Mouse (Mus musculus) MEL (cell line): ENCODE results near the gene Ryr3. TPM values are rescaled to one million over a fixed set of nuclear protein-coding genes. Genes with fewer than 3 reads are reported as not detected.

Experiments used
- DNase-seq: peaks from one replicate; pipeline ENCODE4 v3.0.0; 2011; ENCODE audit warnings: low read depth, low spot score
- H3K27ac ChIP-seq: 2 replicates; pipeline ENCODE4 v1.5.1; 2012; ENCODE audit warnings: low read depth, mild to moderate bottlenecking, control low read depth, low read length, moderate library complexity; ENCODE audit not compliant: control insufficient read depth
- H3K27me3 ChIP-seq, 2 experiments: fragments of 150-350 bp in 1 of 2; sonication (generic) in 1 of 2; 2 replicates each; pipeline ENCODE4 v1.6.1; 2012; ENCODE audit warnings: low read length in 2 of 2, mild to moderate bottlenecking in 2 of 2, improper control_type of control experiment in 1 of 2, moderate library complexity in 1 of 2; ENCODE audit not compliant: insufficient read depth in 2 of 2, control insufficient read depth in 1 of 2
- H3K36me3 ChIP-seq, 2 experiments: 2 replicates each; pipeline ENCODE4 v1.6.1; 2012 to 2014; ENCODE audit warnings: low read length in 2 of 2, improper control_type of control experiment in 1 of 2, inconsistent platforms in 1 of 2, mild to moderate bottlenecking in 1 of 2; ENCODE audit not compliant: insufficient read depth in 2 of 2, control insufficient read depth in 1 of 2
- H3K4me1 ChIP-seq, 2 experiments: fragments of 150-350 bp in 1 of 2; sonication (generic) in 1 of 2; 2 replicates each; pipeline ENCODE4 v1.6.1; 2012; ENCODE audit warnings: low read length in 2 of 2, improper control_type of control experiment in 1 of 2, mild to moderate bottlenecking in 1 of 2; ENCODE audit not compliant: insufficient read depth in 2 of 2, control insufficient read depth in 1 of 2
- H3K4me3 ChIP-seq, 2 experiments: fragments of 150-350 bp in 1 of 2; sonication (generic) in 1 of 2; 2 replicates each; pipeline ENCODE4 v1.5.1; 2012; ENCODE audit warnings: low read depth in 2 of 2, low read length in 2 of 2, mild to moderate bottlenecking in 2 of 2, moderate library complexity in 2 of 2, control low read depth in 1 of 2, improper control_type of control experiment in 1 of 2; ENCODE audit not compliant: control insufficient read depth in 1 of 2, insufficient read depth in 1 of 2
- H3K79me2 ChIP-seq: 2 replicates; pipeline ENCODE4 v1.6.1; 2012; ENCODE audit warnings: mild to moderate bottlenecking, low read length, moderate library complexity; ENCODE audit not compliant: control insufficient read depth, poor library complexity, insufficient read depth
- H3K9ac ChIP-seq: 2 replicates; pipeline ENCODE4 v1.6.1; 2012; ENCODE audit warnings: low read depth, mild to moderate bottlenecking, control low read depth, low read length, moderate library complexity; ENCODE audit not compliant: control insufficient read depth, poor library complexity, severe bottlenecking
- H3K9me3 ChIP-seq: fragments of 150-350 bp; sonication (generic); replicated peaks from 2 replicates; pipeline ENCODE4 v1.6.1; 2012; ENCODE audit warnings: mild to moderate bottlenecking, low read length, improper control_type of control experiment, moderate library complexity; ENCODE audit not compliant: insufficient read depth
- BHLHE40 ChIP-seq: IDR thresholded peaks from 2 replicates; pipeline ENCODE4 v1.6.1; 2012; ENCODE audit warnings: low read depth, mild to moderate bottlenecking, inconsistent platforms, low read length, improper control_type of control experiment, borderline replicate concordance
- CHD1 ChIP-seq: IDR thresholded peaks from 2 replicates; pipeline ENCODE4 v1.6.1; 2012; ENCODE audit warnings: low read depth, mild to moderate bottlenecking, inconsistent platforms, low read length, improper control_type of control experiment
- E2F4 ChIP-seq: IDR thresholded peaks from 2 replicates; pipeline ENCODE4 v1.6.1; 2011; ENCODE audit warnings: low read depth, low read length, improper control_type of control experiment, borderline replicate concordance
- ELF1 ChIP-seq: IDR thresholded peaks from 2 replicates; pipeline ENCODE4 v1.6.1; 2014; ENCODE audit warnings: low read depth, mild to moderate bottlenecking, inconsistent platforms, low read length, improper control_type of control experiment, moderate library complexity
- EP300 ChIP-seq, 2 experiments: IDR thresholded peaks; 2 replicates each; pipeline ENCODE4 v1.6.1; 2011; ENCODE audit warnings: improper control_type of control experiment in 2 of 2, low read length in 2 of 2, low read depth in 1 of 2, mild to moderate bottlenecking in 1 of 2
- ETS1 ChIP-seq: IDR thresholded peaks from 2 replicates; pipeline ENCODE4 v1.6.1; 2012; ENCODE audit warnings: low read depth, mild to moderate bottlenecking, inconsistent platforms, low read length, improper control_type of control experiment, moderate library complexity
- GABPA ChIP-seq: IDR thresholded peaks from 2 replicates; pipeline ENCODE4 v1.6.1; 2012; ENCODE audit warnings: low read depth, mild to moderate bottlenecking, inconsistent platforms, low read length, improper control_type of control experiment, moderate library complexity
- JUND ChIP-seq: IDR thresholded peaks from 2 replicates; pipeline ENCODE4 v1.6.1; 2011; ENCODE audit warnings: low read depth, mild to moderate bottlenecking, improper control_type of control experiment, low read length
- MAFK ChIP-seq: IDR thresholded peaks from 2 replicates; pipeline ENCODE4 v1.6.1; 2011; ENCODE audit warnings: low read depth, mild to moderate bottlenecking, low read length, improper control_type of control experiment, borderline replicate concordance
- MEF2A ChIP-seq: IDR thresholded peaks from 2 replicates; pipeline ENCODE4 v1.6.1; 2014; ENCODE audit warnings: low read depth, mild to moderate bottlenecking, inconsistent platforms, low read length, improper control_type of control experiment; ENCODE audit not compliant: poor library complexity, insufficient replicate concordance, severe bottlenecking; ENCODE audit errors: extremely low read depth
- MXI1 ChIP-seq: IDR thresholded peaks from 2 replicates; pipeline ENCODE4 v1.6.1; 2011; ENCODE audit warnings: mild to moderate bottlenecking, low read depth, low read length, improper control_type of control experiment
- MYB ChIP-seq: IDR thresholded peaks from 2 replicates; pipeline ENCODE4 v1.6.1; 2011; ENCODE audit warnings: mild to moderate bottlenecking, low read depth, low read length, improper control_type of control experiment
- MYC ChIP-seq: IDR thresholded peaks from 2 replicates; pipeline ENCODE4 v1.6.1; 2011; ENCODE audit warnings: low read depth, mild to moderate bottlenecking, low read length, improper control_type of control experiment, moderate library complexity
- NRF1 ChIP-seq: IDR thresholded peaks from 2 replicates; pipeline ENCODE4 v1.6.1; 2014; ENCODE audit warnings: low read depth, mild to moderate bottlenecking, inconsistent platforms, low read length, improper control_type of control experiment, moderate library complexity; ENCODE audit not compliant: poor library complexity, insufficient read depth, severe bottlenecking
- POLR2AphosphoS2 ChIP-seq: IDR thresholded peaks from 2 replicates; pipeline ENCODE4 v1.6.1; 2011; ENCODE audit warnings: low read length, improper control_type of control experiment
- POLR2AphosphoS5 ChIP-seq: IDR thresholded peaks from 2 replicates; pipeline ENCODE4 v1.6.1; 2012; ENCODE audit warnings: low read depth, borderline replicate concordance, mild to moderate bottlenecking, inconsistent platforms, low read length, moderate library complexity, mixed read lengths
- RAD21 ChIP-seq: IDR thresholded peaks from 2 replicates; pipeline ENCODE4 v1.6.1; 2011; ENCODE audit warnings: mild to moderate bottlenecking, low read depth, low read length, improper control_type of control experiment
- SMC3 ChIP-seq: IDR thresholded peaks from 2 replicates; pipeline ENCODE4 v1.6.1; 2011; ENCODE audit warnings: low read depth, low read length, improper control_type of control experiment
- TAL1 ChIP-seq: IDR thresholded peaks from 2 replicates; pipeline ENCODE4 v1.6.1; 2012; ENCODE audit warnings: mild to moderate bottlenecking, inconsistent platforms, low read length, moderate library complexity, mixed read lengths
- TBP ChIP-seq: IDR thresholded peaks from 2 replicates; pipeline ENCODE4 v1.8.0; 2011; ENCODE audit warnings: low read depth, low read length, improper control_type of control experiment
- TCF12 ChIP-seq: IDR thresholded peaks from 2 replicates; pipeline ENCODE4 v1.6.1; 2014; ENCODE audit warnings: low read depth, mild to moderate bottlenecking, inconsistent platforms, low read length, improper control_type of control experiment, moderate library complexity
- UBTF ChIP-seq: IDR thresholded peaks from 2 replicates; pipeline ENCODE4 v1.6.1; 2012; ENCODE audit warnings: low read depth, mild to moderate bottlenecking, inconsistent platforms, low read length, improper control_type of control experiment, moderate library complexity, borderline replicate concordance; ENCODE audit not compliant: insufficient read depth
- ZC3H11A ChIP-seq: IDR thresholded peaks from 2 replicates; pipeline ENCODE4 v1.6.1; 2012; ENCODE audit warnings: low read depth, mild to moderate bottlenecking, inconsistent platforms, low read length, improper control_type of control experiment
- ZKSCAN1 ChIP-seq: IDR thresholded peaks from 2 replicates; pipeline ENCODE4 v1.6.1; 2012; ENCODE audit warnings: low read depth, mild to moderate bottlenecking, inconsistent platforms, low read length, improper control_type of control experiment, moderate library complexity
- polyA plus RNA-seq, 2 experiments: library from polyadenylated mRNA; stranded (reverse) in 1 of 2; unstranded in 1 of 2; fragments of >175 nt in 1 of 2; fragments of >200 nt in 1 of 2; gene quantifications; 2 replicates each; pipeline versions ENCODE4 v1.2.1 to v1.2.4; 2012; ENCODE audit warnings: low replicate concordance in 2 of 2, low read depth in 1 of 2; ENCODE audit not compliant: insufficient read length in 2 of 2, insufficient read depth in 1 of 2, missing spikeins in 1 of 2
- total RNA-seq: library from RNA; depleted of rRNA; stranded (reverse); fragments of 300-350 nt; gene quantifications from 2 replicates; pipeline ENCODE4 v1.2.3, GENCODE M21; 2012

Ryr3 gene
- total and polyA plus RNA-seq, 3 experiments = 0.04 TPM; not detected in 2

- Histone ChIP-seq H3K27ac (no peak overlapping the region), H3K36me3 (no peaks in the 10 kb centered on the region), H3K79me2 (no peaks in the 10 kb centered on the region), H3K27me3 (no peaks in the 10 kb centered on the region), H3K4me1 (no peaks in the 10 kb centered on the region), H3K9ac (no peak overlapping the region), H3K4me3 (no peak overlapping the region), H3K9me3 (no peaks in the 10 kb centered on the region)
- no peak for DNase-seq
- TF ChIP-seq POLR2AphosphoS2 (no peak), MYB (no peak), ELF1 (no peak), POLR2AphosphoS5 (no peak), EP300 (IDR thresholded peaks at IDR 0.05; ENCODE audit: low read depth in 1 of 2, low read length in 2 of 2) (no peak), TAL1 (no peak), UBTF (no peak), GABPA (no peak), CHD1 (no peak), TBP (no peak), SMC3 (no peak), E2F4 (no peak), ZKSCAN1 (no peak), ZC3H11A (no peak), RAD21 (no peak), MXI1 (no peak), MAFK (no peak), MEF2A (no peak), TCF12 (no peak), NRF1 (no peak)
These were observed 610.4 kb downstream of the Ryr3 start for GRCm38 (mm10) chr2:112606536-112606935.

- H3K4me3 ChIP-seq = no peak overlapping the region
- H3K36me3 ChIP-seq = no peaks in the 10 kb centered on the region
- no peak for DNase-seq
- no peaks in the 10 kb centered on the region for H3K79me2 ChIP-seq
- no peaks in the 10 kb centered on the region for H3K27me3 ChIP-seq
- H3K27ac ChIP-seq = no peak overlapping the region
- TF ChIP-seq GABPA (no peak), EP300 (IDR thresholded peaks at IDR 0.05; ENCODE audit: low read depth in 1 of 2, low read length in 2 of 2) (no peak), BHLHE40 (no peak), CHD1 (no peak), JUND (no peak), ETS1 (no peak), MYC (no peak)
- no peak overlapping the region for H3K9ac ChIP-seq
- no peaks in the 10 kb centered on the region for H3K9me3 ChIP-seq
- H3K4me1 ChIP-seq = no peaks in the 10 kb centered on the region
These were observed 614.4 kb downstream of the Ryr3 start for GRCm38 (mm10) chr2:112602487-112602886.
